Mouse (Mus musculus): Measurements from ENCODE around the gene Zc3h14. TPM values are rescaled to one million over a fixed set of nuclear protein-coding genes. Genes with fewer than 3 reads are reported as not detected.
A peak's percentile ranks its signal among the peaks of the same experiment; 100 is the strongest.

Zc3h14 gene
- 10 to 100 TPM; 84.9 to 86.1 TPM for total RNA-seq (2021)
- long read RNA-seq, experiment 1, transcript Zc3h14-204 (17 exons, 3,514 nt), result major isoform, 45 of 107 reads
- long read RNA-seq, experiment 1, transcript Zc3h14-203 (15 exons, 3,146 nt), result minor isoform, 21 of 107 reads
- long read RNA-seq, experiment 1, partial matches to known transcripts, result 15 of 107 reads
- long read RNA-seq, experiment 1, other reads (novel, unspliced or antisense), result 24 of 107 reads
- long read RNA-seq, experiment 2, transcript Zc3h14-203 (15 exons, 3,146 nt), result minor isoform, 7 of 37 reads
- long read RNA-seq, experiment 2, transcript Zc3h14-204 (17 exons, 3,514 nt), result major isoform, 19 of 37 reads
- long read RNA-seq, experiment 2, partial matches to known transcripts, result 3 of 37 reads
- long read RNA-seq, experiment 2, other reads (novel, unspliced or antisense), result 5 of 37 reads

DNA sequence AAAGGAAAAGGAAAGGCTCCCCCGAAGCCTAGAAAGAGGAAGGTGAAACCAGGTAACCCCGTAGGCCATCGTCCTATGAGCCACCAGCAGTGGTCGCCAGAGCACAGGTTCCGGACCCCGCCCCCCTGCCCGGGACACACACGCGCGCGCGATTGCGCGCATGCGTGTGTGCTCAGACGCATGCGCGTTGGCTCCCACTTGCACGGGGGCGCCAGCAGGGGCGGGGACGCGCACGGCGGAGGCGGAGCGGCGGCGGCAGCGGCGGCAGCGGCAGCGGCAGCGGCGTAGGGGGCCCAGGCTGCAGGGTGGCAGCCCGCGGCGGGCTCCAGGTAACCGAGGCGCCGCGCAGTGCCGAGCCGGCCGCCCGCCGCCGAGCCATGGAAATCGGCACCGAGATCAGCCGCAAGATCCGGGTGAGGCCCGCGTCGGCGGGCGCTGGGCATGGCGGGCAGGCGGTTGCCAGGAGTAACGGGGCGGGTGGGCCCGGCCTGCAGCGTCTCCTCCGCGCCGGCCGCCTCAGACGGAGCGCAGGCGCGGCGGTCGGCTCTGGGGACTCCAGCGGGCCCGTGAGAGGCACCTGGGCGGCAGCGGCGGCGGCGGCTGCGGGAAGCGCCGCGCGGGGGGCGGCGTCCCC is at the start of gene Zc3h14:
Zc3h14 (plus strand) TSS at position 219 of the 634 bp plus-strand sequence.
- DNase-seq, result peak; percentile 93 to 97

DNA sequence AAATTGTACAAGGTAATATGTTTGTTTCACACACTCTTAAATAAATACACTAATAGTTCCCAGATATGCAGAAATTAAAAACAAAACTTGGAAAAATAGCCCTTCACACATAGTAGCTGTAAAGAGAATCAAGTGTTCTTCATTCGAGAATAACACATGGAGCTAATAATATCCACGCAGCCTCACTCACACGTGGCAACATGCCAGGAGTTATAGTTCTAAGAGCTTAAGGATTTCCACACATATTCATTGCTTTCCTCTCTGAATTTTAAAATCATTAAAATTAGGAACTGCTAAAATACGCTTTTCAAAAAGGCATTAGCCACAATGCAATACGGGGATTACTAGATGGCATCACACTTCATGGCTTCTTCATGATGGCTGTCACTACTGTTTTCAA is 49.6 kb upstream of the Zc3h14 start:
- no peak for DNase-seq

DNA sequence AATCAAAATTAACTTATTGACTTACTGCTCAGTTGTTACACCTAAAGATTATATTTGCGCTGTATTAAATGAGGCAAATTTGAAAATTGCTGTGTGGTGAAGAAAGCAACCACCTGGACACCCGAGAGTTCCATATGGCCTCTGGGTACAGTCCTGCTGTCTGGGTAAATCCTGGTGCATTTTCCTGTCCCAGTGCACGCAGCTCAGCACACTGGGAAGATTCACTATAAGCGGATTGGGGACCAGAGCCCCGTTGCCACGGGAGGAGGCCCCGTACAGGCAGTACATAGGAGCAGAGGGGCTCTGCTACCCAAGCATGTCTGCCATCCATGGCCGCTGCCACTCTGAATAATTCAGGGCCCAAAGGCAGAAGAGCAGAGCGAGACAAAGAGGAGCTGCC is 45.2 kb upstream of the Zc3h14 start:
- no peak for DNase-seq

DNA sequence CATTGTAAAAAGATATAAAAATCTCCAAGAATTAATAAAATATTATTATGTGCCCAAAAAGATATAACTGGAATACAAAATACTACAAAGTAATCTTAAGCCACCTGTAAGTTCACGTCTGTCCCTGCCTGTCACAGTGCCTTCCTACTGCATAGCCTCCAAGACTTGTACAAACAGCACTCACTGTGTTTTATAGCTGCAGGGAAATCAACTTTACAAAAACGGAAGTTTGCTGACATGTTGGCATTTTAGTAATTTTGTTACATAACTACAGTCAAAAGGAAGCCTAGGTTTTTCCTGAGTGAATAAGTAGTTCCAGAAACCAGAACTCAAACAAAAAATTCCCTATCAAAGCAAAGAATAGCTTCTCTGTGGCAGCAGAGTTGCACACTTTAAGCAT is 43.2 kb upstream of the Zc3h14 start:
- no peak for DNase-seq

DNA sequence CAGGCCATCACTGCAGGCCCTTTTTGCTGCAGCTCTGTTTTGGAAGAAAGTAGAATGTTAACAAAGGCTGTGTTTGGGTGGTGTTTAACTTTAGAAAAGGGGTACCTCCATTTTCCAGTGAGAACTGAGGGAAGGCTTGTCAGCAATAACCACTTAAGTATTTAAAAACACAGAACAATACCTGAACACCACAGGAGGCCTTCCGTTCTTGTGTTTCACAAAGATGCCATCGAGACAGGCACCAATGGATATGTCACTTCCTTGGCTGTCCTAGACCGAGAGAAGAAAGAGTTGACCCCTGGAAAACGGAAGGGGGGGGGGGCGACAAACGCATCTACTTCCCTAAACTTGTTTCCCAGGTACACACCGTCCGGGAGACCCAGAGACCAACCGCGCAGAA is 42.8 kb upstream of the Zc3h14 start:
- DNase-seq, result no peak

DNA sequence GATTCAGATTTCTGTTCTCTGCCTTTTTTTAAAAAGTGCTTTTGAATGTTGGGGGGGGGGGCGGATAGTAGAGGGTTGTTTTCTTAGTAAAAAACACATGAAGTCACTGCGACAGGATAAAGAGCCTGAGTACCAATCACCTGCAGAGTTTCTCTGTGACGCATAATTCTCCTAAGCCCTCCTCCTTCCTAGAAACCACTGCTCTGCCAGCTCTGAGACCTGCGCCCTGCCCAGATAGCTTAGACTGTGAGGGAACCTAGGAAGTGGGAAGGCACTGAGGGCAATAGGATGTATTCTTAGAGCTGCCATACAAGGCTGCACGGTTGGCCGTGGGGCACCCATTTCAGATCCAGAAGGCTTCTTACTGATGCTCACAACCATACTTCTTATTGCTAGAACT is 33.9 kb upstream of the Zc3h14 start:
- no peak for DNase-seq

DNA sequence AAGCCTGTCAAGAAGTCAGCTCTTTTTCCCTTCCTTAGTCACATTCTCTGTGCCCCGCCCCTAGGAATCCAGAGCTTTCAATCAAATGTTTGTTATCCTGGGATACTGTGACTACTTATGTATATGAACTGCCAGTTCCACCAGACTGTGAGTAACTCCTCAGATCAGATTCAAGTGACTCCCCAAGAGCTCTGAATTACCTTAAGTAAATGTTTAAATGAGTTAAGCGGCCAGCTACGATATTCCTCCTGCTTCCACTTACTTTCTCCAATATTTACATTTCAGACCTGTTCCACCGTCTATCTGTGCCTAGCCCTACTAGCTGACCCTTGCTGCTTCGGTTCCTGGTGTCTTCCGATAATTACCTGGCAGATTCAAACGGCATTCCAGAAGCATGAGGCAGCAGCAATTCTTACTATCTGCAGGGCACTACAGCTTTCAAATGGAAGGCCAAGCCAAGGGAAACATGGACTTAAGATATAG is 33.1 kb upstream of the Zc3h14 start:
- DNase-seq, result no peak

DNA sequence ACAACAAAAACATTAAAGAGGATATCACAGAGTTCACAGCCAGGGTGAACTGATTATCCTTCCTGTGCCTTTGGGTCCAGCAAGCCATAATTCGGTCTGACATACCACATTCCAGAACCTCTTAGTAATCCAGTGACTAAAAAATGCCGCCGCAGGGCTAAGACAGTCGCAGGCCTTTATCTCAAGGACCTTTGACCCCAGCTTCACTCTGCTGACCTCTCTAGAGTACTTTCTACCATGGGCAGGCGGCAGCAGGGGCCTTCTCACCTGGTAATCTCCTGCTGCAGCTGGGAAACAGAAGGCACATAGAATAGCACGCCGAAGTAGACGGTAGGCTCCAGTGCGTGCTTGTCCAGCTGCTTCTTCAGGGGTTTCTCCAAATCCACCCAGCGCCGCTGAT is 32.0 kb upstream of the Zc3h14 start:
- DNase-seq, result peak; percentile 46 to 60

DNA sequence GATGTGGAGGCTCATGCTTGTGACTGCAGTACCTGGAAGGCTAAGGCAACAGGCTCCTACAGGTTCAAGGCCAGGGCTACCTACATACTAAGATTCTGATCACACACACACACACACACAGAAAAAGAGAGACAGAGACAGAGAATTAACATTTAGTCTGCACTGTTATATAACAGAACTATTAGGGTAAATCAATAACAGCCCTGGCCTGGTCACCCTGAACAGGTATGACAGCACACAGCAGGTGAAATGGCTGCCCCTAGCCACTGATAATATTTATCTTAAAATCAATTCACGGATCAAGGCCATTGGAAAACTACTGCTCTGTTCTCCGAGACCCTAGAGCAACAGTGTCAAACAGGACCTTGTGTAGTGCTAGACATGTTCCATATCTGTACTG is 30.6 kb upstream of the Zc3h14 start:
- DNase-seq, result no peak

DNA sequence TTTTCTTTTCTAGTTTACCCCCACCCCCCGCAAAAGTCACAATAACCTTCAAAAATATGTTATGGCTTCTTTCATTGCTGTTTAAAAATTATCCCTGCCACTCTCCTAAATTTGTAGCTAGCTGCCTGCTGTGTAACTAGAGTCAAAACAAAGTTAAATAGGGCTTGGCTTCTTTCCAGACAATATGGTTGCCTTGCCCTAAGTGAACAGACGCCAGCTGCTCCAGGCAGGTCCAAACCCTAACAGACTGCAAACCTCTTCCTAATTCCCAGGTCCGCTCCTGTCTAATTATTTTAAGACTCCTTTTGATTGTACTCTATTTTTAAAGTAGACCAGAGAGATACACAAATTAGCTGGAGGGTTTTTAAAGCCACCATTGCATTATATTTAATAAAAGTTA is 26.1 kb upstream of the Zc3h14 start:
- no peak for DNase-seq

DNA sequence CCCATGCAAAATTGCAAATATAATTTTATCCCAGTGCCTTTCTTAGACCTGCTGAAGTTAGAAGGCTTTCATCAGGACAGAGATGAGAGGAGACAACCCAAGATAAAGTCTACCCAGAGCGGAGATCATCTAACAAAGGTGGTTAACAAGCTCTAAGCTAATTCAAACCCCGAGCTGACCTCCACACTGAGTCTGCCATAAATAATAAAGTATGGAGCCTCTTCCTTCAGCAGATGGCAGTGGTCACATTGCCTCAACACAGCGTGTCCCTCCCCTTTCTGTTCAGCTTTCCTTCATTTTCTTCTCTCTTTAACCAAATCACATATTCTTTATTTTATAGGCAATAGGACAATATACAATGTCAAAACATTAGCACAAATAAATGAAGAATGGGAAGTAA is 25.7 kb upstream of the Zc3h14 start:
- DNase-seq, result no peak

DNA sequence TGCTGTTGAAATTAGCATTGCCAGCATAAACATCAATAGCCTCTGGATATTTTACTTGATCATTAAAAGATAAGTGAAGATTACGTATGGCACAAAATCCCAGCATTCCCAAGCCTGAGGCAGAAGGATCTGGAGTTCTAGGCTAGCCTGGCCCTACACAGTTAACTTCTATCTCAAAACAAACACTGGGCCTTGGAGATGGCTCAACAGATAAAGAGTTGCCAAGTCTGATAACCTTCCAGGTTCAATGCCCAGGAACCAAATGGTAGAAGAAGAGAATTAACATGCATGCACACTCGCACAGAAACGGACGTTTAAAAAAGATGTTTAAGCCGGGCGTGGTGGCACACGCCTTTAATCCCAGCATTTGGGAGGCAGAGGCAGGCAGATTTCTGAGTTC is 22.5 kb upstream of the Zc3h14 start:
- no peak for DNase-seq

DNA sequence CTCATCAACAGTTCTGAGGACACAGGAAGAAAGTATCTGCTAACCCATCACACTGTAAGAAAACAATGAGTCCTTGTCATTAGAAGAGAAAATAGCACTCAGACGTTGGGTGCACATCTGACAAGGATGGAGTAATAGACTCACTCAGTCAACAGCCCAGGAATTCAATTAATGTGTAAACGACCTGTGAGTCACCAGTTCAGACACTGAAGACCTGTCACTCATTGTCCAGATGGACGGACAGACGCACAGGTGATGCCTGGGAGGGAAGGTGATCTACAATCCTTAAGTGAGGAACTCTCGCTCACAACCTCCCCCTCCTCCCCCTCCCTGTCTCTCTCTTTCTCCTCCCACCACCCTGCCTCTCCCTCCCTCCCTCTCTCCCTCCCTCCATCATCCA is 21.8 kb upstream of the Zc3h14 start:
- no peak for DNase-seq

DNA sequence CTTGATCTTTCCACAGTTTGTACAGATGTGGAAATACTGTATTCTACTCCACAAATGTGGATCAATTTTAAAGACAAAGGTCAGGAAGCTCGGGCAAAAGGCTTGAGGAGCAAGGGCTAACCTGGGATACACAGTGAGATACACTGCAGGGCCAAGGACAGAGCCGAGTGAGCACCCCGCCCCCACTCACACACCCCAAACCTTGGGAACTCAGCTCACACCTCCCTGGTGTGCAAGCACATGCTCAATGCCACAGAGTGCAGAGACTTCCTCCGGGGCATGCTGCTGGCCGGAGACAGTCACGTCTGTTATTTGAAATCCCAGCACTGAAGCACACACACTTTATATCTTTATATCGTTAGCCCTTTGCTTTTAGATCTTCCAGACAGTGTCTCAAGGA is 20.7 kb upstream of the Zc3h14 start:
- DNase-seq, result no peak

DNA sequence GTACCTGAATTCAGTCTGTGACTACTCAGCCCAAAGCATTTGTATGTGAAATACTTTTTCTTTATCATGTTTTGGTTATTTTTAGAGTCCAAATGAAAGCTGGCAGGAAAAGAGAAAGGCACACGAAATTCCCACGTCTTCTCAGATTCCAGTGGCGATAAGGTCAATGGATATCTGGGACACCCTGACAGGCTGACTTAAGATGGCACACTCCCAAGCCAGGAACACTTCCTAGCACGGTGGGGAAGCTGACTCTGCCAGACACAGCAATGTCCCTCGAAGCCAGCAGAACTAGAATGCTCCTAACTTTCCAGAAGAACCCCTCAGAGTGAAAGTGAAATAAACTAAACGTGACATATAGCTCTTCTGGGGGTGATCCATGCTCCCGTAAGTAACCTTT is 19.6 kb upstream of the Zc3h14 start:
- peak; percentile 18 to 20 for DNase-seq

DNA sequence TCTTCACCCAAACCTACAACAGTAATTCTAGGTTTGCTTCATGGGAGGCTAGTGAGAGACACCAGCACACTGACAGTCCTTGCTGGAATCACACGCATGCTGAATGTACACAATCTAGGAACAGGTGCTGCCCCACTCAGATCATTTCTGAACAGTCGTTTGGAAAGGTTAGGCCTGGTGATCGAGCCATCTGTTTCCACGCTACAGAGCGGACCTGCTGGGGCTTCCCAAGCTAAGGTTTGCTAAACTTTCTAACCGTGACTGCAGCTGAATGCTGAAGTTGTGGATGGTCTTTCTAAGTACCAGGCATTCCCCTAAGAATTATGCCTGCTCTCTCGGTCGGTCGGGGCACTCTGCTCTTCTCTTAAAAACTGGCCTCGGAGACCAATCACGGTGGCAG is 16.1 kb upstream of the Zc3h14 start:
- DNase-seq, result no peak

DNA sequence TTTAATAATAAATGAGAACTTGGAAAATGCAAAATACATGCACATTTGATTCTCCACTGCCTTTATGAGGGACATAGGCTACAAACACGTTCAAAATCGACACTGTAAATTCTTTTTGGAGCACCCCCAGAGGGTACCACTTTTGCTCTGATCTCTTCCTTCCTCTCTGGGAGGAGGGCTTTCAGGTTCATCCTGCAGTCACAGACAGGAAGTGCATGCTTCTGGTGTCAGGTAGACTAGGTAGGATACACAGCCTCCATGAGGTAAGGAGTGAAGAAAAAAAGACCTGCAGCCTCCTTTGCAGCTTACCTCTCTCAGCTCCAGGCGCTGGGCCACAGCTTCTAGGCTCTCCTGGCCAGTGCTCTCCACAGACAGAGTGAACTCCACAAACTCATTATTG is 13.6 kb upstream of the Zc3h14 start:
- DNase-seq, result no peak

DNA sequence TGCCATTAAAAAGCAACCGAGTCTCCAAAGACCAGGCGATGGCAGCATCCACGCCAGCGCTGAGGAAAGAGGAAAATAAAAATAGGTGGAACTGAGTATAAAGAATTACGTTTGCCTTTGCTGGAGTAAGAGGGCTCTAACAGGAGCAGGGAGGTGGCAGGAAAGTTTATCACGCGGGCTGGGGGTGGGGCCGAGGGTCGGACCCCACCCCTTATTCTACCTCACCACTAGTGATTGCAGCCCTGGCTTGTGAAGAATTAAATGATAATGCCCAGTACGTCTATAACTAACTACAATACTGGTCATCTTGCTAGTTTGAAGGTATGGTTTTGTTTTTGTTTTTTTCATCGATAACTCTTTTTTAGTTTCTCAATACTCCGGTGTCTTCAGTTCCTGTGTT is 13.0 kb upstream of the Zc3h14 start:
- no peak for DNase-seq

DNA sequence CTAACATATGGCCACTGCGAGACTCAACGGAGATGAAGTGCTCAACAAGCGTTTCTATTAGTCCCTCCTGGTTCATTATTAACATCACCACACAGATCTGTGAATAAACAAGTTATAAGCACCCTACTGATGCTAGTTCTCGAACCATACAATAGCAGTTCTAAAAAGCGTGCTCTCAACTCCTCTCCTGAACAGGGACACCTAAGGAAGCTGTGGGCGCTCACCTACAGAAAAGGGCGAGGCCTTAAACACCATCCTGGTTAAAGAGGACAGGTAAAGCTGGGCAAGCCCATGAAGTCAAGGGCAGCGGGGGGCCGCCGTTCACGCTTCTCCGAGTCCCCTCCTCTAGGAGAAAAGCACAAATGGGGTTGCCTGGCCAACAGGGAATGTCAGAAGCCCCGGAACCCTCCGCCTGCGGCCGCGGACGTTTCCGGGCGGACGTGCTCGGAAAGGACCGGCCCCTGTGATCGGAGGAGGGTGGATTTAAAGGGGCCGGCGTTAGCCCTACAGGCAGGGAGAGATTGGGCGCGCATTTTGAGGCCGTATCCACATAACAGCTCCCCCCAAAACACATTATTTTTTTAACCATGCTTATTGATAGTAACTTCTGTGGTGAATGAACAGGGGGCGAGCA is 12.4 kb upstream of the Zc3h14 start:
- DNase-seq, result peak; percentile 89 to 90

DNA sequence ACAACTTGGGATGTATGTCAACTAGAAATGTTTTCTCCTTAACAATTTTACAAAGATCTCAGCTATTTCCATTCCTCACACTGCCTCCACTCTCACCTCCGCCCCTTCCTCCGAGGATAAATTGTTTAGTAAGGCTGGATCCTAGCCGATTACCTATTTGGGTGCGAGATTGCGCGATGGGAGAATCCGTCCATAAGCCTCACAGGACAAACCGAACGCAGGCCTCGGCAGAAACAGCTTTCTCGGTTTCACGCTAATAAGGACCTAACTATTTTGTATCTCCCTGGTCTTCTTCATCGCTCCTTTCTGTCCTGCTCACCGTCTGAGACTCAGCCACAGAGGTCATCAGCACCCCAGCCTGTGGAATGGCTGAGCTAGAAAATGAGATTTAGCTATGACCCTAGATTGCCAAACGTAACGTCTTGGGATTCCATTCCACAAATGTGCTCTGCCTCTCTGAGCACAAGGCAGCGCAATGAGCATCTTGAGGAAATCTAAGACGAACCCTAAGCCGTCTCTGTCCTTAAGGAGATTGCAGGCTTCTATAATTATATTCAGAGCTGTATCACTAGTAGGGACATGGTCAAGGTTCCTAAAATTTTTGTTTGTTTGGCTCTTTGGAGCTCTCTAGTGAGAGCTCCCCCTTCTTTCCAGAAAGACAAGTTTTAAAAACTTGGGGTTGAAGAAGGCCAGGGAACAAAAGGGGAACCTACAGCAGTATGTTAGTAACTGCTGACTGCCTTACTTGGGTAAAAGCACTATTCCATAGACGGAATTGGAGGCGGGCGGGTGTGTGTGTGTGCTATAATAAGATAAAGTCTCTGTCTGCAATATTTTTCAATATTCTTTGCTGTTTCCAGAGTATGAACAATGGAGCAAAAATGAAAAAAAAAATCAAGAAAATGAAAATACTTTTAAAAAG is 11.6 kb upstream of the Zc3h14 start:
- no peak for DNase-seq

DNA sequence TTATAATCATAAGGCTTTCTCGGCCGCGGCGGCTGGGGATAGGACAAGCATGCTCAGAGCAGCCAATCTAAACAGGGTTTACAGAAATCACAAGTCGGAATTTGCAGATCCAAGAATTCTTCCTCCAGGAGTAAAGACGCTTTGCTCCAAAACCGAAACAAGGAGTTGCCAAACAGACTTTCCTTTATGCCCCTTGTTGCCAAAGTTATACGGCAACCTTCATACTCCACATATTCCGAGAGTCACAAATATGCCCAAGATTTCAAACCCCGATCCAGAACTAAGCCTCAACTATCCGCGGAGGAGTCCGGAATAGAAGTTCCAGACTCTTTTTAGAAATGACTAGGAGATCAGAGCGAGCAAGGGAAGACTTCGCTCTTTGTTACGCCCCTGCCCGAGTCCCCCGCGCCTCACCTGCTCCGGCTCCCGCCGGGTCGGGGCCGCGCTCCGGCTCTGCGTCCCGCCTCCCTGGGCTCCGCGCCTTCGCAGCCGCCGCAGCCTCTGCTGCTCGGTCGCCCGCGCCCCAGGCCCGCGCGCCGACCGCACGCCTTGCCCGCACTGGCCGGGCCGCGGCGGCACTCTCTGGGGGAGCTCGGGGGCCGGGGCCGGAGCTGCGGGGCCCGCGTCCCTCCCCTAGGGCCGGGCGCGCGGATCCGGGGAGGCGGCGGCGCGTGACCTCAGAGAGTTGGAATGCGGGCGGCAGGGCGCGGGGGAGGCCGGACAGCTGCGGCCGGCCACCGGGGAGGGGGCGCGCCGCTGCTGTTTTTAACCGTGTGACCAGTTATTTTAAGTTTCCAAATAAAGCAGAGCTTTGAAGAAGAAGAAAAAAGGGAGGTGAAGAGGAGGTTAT is 9.6 kb upstream of the Zc3h14 start, which contains the start of gene Ptpn21:
Ptpn21 (minus strand) TSS at position 455 of the 850 bp plus-strand sequence.
- DNase-seq, result peak; percentile 86 to 89
